Mouse (Mus musculus) heart, adult 9 months (tissue): ENCODE measurements at regions not wholly inside any gene's neighbourhood (a gene's known extent, or its start where the extent isn't known, plus 50 kb on each side); places are given as distances from the start of the nearest gene placed in this dataset.
"Not testable (repeated sequence)": the region's sequence is repeated elsewhere in the genome, so short reads cannot be mapped to it uniquely, and the experiment has no call there.

Source experiments
- DNase-seq, 2 experiments: peaks; one replicate each; pipeline ENCODE4 v3.0.0; 2022; ENCODE audit warnings: low spot score in 2 of 2

GRCm38 (mm10) chr16:51169294-51169693 lies 578.3 kb upstream of the Ccdc54 start:
- no peak for DNase-seq

- DNase-seq = no peak
These were observed 569.8 kb upstream of the Ccdc54 start for GRCm38 (mm10) chr16:51160768-51161167.

DNA sequence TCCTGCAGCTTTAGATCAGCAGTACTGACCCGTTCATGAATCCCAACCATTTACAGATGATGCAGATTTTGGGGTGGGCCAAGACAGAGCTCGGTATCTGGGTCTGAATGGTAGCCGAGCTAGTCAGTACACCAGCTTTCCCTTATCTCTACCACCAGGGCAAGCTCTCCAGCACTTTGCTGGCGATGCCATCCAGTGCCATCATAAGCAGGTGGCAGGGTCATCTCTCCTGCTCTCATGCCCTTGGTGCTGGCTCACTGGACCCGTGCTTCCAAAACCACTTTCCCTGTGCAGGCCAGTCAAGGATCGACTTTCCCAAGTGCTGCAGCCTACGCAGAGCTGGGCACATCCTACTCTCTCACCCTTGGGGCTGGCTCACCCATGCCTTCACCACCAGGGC lies 547.6 kb upstream of the Ccdc54 start:
- no peak for DNase-seq

DNA sequence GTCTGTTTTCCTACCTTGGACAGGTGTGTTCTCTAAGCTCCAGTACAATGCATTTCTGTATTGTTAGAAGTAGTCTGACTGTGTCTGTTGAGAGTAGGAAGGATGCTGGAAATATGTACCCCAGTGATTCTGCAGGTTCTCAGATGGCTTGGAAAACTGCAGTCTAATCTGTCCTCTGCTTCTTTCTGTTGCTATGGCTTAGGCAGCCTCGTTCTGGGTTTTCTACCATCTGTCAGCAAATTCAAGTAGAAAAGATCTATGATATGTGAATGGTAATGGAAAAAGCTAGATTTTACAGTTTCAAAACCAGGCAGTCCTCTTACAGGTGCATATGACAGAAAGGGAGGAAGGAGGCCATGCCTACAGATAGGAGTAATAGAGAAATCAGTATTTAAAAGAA lies 528.9 kb upstream of the Ccdc54 start:
- DNase-seq = no peak

DNA sequence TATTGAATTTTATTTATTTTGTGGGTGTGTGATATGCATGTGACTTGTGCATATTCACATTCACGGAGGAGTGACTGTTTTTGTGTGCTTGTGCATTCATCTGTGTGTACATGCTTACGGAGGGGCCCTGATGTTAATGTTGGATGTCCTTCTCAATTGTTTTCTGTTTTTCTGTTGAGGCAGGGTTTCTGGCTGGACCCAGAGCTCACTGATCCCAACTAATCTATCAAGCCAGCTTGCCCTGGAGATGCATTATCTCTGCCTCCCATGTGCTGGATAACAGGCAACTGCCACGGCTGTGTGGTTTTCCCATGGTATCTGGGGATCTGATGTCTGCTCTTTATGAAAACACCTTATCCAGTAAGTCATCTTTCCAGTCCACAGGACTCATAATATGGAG lies 527.4 kb upstream of the Ccdc54 start:
- DNase-seq = no peak

DNA sequence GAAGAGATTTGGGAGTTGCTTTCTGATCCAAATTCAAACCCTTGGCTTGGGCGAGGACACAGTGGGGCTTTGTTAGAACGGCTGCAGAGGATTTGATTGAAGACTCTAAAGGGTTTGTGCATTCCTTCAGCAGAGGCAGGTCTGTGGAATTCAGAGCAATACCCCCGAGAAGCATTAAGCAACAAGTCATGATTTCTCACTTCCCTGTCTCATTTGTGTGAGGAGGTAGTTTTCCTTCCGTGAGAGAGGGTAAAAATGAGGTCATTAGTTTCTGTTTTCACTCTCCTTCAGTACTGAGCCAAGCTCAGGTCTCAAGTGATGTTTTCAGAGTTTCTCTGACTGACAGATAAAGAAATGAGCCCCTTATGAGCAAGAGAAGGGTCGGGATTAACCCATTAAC lies 526.9 kb upstream of the Ccdc54 start:
- DNase-seq = no peak

GRCm38 (mm10) chr16:51109864-51110263 lies 518.9 kb upstream of the Ccdc54 start:
- no peak for DNase-seq

- no peak for DNase-seq
These were observed 516.5 kb upstream of the Ccdc54 start for GRCm38 (mm10) chr16:51107421-51107820.

GRCm38 (mm10) chr16:51086556-51086955 lies 495.6 kb upstream of the Ccdc54 start:
- no peak for DNase-seq

GRCm38 (mm10) chr16:51080146-51080545 lies 489.2 kb upstream of the Ccdc54 start:
- no peak for DNase-seq

DNA sequence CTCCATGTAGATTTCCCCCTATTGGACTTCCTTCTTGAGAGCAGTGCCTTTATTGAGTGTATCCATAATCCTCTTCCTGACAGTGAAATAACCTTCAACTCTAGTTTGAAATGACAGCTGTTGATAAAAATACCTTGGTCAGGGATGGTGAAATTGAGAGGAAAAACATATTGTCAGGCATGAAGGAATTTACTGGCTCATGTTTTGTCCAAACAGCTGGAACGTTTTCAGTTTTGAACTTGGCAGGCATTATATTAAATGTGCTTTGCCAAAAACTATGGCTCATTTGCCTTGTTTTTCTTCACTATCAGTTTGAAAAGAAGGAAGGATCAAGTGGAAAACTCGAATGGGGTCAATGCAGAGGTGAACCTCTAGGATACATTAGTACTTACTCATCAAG lies 457.7 kb upstream of the Ccdc54 start:
- peak; percentile 7 to 35 for DNase-seq

DNA sequence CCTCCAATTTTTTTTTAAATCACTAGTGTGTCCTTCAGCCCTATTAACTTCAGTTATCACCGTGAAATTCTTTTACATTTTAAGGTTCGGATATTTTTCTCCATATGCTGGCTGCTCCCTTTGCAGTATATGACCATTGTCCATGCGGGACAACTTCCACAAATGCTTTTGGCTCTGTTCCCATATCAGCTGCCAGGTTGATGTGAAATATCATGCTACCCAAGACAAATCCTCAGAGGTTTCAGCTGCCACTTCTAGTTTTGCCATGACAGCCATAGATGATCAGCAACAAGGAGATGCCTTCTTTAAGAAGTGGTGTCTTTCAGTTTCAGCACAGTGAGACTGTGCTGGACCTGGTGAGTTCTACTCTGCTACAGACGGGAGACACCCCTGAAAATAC lies 457.2 kb upstream of the Ccdc54 start:
- DNase-seq = no peak

DNA sequence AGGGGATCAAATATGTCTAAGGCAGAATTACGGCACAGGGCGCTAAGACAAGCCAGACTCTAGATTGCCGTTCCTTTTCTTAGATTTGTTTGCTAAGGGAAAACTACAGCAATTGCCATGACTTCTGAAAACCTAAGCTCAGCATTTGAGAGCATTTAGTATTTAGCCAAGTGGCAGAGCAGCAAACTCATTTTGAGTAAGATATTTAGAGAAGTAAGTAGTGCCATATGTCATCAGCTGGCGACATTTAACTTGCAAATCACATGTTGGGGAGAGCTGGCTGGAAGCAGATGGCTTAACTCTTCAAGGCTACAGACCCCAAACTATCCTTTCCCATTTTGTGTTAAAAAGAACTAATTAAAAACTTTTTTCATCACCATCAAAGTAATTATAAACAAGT lies 450.4 kb upstream of the Ccdc54 start:
- no peak for DNase-seq

DNA sequence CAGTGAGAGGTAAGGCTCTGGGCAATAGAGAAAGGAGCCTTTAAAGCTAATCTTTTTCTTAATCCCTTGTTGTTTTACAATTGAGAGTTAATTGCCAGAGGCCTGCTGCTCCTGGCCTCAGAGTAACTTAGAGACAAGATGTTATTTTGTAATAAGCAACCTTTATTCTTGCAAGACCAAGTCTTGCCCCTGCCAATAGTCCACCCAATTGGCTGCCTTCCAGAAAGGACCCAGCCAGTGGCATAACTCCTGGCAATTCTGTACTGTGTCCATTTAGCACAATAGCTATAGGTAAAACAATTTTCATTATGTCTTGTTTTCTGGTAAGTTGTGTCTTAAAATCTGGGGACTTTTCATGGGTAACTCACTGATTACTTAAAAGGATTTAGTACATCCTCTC lies 411.9 kb upstream of the Ccdc54 start:
- DNase-seq = no peak

DNA sequence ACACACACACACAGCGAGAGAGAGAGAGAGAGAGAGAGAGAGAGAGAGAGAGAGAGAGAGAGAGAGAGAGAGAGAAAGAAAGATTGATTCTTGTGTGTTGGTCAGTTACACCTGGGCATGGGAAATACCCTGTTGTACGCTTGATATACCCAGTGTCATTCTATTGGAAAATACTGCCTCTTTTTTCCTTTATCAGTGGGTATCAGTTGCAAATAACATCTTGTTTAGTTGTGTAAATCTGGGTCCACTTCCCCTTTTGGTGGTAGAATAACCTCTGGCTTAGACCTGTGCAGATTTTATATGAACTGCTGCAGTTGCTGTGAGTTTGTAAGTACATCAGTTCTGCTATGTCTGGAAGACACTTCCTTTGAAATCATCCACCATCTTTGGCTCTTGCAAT lies 373.4 kb upstream of the Ccdc54 start:
- no peak for DNase-seq

- no peak for DNase-seq
These were observed 353.1 kb upstream of the Ccdc54 start for GRCm38 (mm10) chr16:50944091-50944490.

GRCm38 (mm10) chr16:50943581-50943980 lies 352.6 kb upstream of the Ccdc54 start:
- not testable (repeated sequence) for DNase-seq

- no peak for DNase-seq
These were observed 351.3 kb upstream of the Ccdc54 start for GRCm38 (mm10) chr16:50942291-50942690.

GRCm38 (mm10) chr16:50939316-50939715 lies 348.4 kb upstream of the Ccdc54 start:
- DNase-seq = no peak

DNA sequence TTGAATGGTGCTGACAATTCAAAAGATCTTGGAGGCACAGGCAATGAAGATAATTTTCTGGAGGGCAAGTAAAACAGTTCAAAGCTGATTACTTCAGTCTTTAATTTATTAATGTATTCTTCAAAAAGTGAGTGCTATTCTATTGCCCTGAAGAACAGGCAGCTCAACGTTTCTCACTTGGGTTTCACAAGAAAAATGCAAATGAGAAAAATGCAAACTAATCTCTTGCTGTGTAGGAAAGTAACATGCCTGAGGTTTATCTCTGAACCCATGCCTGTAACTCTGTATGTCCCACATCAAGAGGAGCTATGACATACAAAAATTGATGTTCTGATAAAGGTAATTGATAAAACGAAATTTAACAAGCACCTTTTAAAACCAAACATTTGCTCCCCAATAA lies 316.8 kb upstream of the Ccdc54 start:
- DNase-seq = no peak

- no peak for DNase-seq
These were observed 308.2 kb upstream of the Ccdc54 start for GRCm38 (mm10) chr16:50899151-50899550.

GRCm38 (mm10) chr16:50877926-50878325 lies 287.0 kb upstream of the Ccdc54 start:
- DNase-seq = no peak

DNA sequence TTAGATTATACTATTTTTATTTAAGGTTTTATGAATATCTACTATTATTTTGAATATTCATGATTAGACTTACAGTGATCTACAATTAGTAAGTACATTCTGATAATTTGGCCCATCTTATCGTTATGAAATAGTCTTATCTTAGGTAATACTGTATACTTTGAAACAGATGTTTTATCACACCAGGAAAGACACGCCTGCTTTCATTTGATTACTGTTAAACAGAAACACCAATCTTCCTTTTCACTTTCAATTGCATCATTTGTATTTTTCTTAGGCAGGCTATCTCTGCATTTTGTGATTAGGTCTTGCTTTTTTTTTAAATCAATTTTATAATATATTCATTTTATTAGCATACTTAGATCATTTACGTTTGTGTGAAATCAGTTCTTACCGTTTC lies 280.4 kb upstream of the Ccdc54 start:
- no peak for DNase-seq

DNA sequence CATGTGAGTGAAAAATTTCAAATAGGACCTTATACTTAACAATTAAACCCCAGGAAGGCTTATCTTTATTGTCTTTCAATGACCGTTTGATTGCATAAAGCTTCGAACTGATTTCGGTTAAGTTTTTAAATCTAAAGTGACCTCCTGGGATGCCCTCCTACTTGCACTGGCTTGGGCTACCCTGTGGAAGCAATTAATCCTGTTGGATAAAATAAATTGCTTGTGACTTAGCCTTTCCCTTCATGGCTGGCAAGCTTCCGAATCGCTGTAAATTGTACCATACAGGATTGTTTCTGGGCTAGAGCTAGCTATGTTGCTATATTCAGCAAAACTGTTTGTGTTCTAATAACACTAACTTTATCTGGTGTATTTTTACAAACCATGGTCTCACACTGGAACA lies 272.6 kb upstream of the Ccdc54 start:
- DNase-seq = no peak

GRCm38 (mm10) chr16:50859513-50859912 lies 268.6 kb upstream of the Ccdc54 start:
- DNase-seq = no peak
